Mouse (Mus musculus) intestine, postnatal 0 days (tissue): ENCODE measurements around the gene Olfr285. TPM values are rescaled to one million over a fixed set of nuclear protein-coding genes. Genes with fewer than 3 reads are reported as not detected.
A peak's percentile ranks its signal among the peaks of the same experiment; 100 is the strongest.

Source experiments
- ATAC-seq: fragments of 200-750 bp; cut with Nextera tagmentation; 2 replicates; pipeline ENCODE4 v1.8.0; 2017; ENCODE audit warnings: mild to moderate bottlenecking, moderate TSS enrichment, moderate library complexity
- H3K27ac ChIP-seq: fragments of 300-500 bp; sonication (generic); 2 replicates; pipeline ENCODE4 v1.5.1; 2014; ENCODE audit warnings: mild to moderate bottlenecking, low read depth, low read length, moderate library complexity
- H3K27me3 ChIP-seq: fragments of 300-500 bp; sonication (generic); replicated peaks from 2 replicates; pipeline ENCODE4 v1.6.1; 2014; ENCODE audit warnings: low read length, mixed read lengths; ENCODE audit not compliant: control insufficient read depth, insufficient read depth
- H3K36me3 ChIP-seq: fragments of 300-500 bp; sonication (generic); 2 replicates; pipeline ENCODE4 v1.6.1; 2014; ENCODE audit warnings: mild to moderate bottlenecking, moderate library complexity; ENCODE audit not compliant: control insufficient read depth, insufficient read depth
- H3K4me1 ChIP-seq: fragments of 300-500 bp; sonication (generic); replicated peaks from 2 replicates; pipeline ENCODE4 v1.6.1; 2014; ENCODE audit warnings: antibody characterized with exemption, low read length, mixed read lengths; ENCODE audit not compliant: control insufficient read depth, insufficient read depth
- H3K4me2 ChIP-seq: fragments of 300-500 bp; sonication (generic); replicated peaks from 2 replicates; pipeline ENCODE4 v1.6.1; 2014; ENCODE audit warnings: low read depth, mild to moderate bottlenecking, moderate library complexity
- H3K4me3 ChIP-seq: fragments of 300-500 bp; sonication (generic); 2 replicates; pipeline ENCODE4 v1.5.1; 2014; ENCODE audit warnings: low read depth, low read length
- H3K9ac ChIP-seq: fragments of 300-500 bp; sonication (generic); 2 replicates; pipeline ENCODE4 v1.6.1; 2014; ENCODE audit warnings: mild to moderate bottlenecking, low read depth, low read length
- H3K9me3 ChIP-seq: fragments of 300-500 bp; sonication (generic); 2 replicates; pipeline ENCODE4 v1.6.1; 2016; ENCODE audit warnings: mixed run types; ENCODE audit not compliant: control insufficient read depth
- CTCF ChIP-seq: sonication (generic); IDR thresholded peaks from 2 replicates; pipeline ENCODE4 v1.5.1; 2016; ENCODE audit warnings: low read depth, mild to moderate bottlenecking, control low read depth, antibody characterized with exemption, moderate library complexity
- WGBS: fragments of 180-500 bp; shearing (Covaris S2); extraction: QIAGEN DNeasy Blood & Tissue Kit; methylation state at CpG from one replicate; pipeline ENCODE4 v1.1.7; 2014; 5-methylcytosine and 5-hydroxymethylcytosine counted together
- polyA plus RNA-seq: library from polyadenylated mRNA; unstranded; fragments of >200 nt; fragmentation: Nextera tagmentation; extraction: Ambion mirVana; gene quantifications from 2 replicates; pipeline ENCODE4 v1.2.1, GENCODE M21; 2015

Gene Olfr285
- not detected in 2 replicates for polyA plus RNA-seq

DNA sequence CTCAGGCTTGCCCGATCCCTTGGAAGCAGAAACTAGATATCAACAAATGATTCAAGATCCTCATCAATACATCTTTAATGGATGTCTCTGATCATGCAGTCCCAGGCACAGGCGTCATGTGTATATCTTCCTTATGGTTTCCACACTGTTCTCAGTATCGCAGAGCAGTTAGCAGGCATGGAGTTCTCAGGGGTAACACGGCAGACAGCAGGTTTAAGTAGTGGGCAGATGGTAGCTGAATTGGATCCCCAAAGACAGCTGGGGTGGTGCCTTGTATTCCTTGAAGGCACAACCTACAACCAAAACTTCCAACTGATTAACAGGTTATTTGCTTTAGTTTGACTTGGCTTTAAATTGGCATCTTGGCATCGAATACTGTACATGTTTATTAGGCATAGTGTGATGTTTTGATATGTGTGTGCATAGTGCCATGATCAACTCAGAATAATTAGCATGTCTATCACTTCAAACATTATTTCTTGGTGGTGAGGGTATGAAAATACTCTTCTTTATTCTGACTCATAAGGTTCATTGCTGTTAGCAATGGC is at the start of gene Olfr285:
Gene Olfr285, minus strand, starts transcription at position 177 of the 548 bp plus-strand sequence.
- Histone ChIP-seq H3K4me1 (no peaks in the 10 kb centered on the region), H3K9ac (no peak within 1 kb of the TSS), H3K4me3 (no peak within 1 kb of the TSS), H3K27ac (no peak within 1 kb of the TSS), H3K36me3 (no peaks in the 10 kb centered on the region), H3K27me3 (no peaks in the 10 kb centered on the region), H3K9me3 (no peaks in the 10 kb centered on the region), H3K4me2 (no peak within 1 kb of the TSS)
- WGBS = 93% methylated on average over 5 of the region's 5 CpGs
- TF ChIP-seq CTCF = no peak
- no peak for ATAC-seq

DNA sequence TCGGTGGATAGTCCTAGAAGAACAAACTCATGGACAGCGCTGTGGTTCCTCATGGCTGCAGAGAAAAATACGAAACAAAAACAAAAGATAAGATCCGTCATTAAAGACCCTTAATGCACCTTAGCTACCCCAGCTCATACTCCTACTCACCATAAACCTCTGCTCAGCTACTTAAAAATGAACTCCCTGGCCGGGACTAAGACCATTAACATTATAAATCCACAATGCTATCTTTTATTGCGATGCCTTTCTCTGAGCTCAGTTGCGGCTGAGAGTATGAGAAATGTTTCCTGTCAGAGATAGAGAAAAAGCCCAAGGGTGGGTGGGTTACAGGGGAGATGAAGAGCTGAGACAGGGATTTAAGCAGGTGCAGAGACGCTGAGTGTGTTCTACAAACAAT is 23.7 kb upstream of the Olfr285 start, which contains the start of gene Olfr284:
Gene Olfr284, minus strand, starts transcription at position 101 of the 400 bp plus-strand sequence.
- H3K9ac ChIP-seq = no peak within 1 kb of the TSS
- no peak for TF ChIP-seq CTCF
- ATAC-seq = no peak
- no peaks in the 10 kb centered on the region for H3K27me3 ChIP-seq
- H3K4me3 ChIP-seq = no peak within 1 kb of the TSS
- 69% methylated on average over 8 of the region's 8 CpGs for WGBS
- no peaks in the 10 kb centered on the region for H3K36me3 ChIP-seq
- no peaks in the 10 kb centered on the region for H3K4me1 ChIP-seq
- H3K4me2 ChIP-seq = no peak within 1 kb of the TSS
- H3K9me3 ChIP-seq = no peaks in the 10 kb centered on the region
- no peak within 1 kb of the TSS for H3K27ac ChIP-seq

DNA sequence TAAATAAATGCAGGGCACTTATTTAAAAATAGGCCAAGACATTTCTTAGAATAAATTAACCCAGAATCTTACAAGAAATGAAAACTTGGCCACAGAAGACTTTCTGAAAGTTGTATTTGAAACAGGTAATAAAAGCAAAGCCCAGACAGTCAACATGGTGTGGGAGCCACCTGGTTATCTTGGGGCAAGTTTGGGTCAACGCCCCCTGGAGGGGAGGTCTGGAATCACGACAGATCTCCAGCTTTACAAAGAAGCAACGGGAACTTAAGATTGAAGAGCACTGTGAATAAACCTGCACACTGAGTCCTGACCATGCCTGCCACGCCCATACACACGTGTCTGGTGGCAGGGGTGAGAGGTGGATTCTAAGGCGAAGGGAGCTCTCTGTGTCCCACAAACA is 1.4 kb downstream of the Olfr285 start:
- ATAC-seq = no peak
- H3K9ac ChIP-seq = no peak overlapping the region
- no peak overlapping the region for H3K4me2 ChIP-seq
- H3K27ac ChIP-seq = no peak overlapping the region
- 46% methylated on average over 6 of the region's 6 CpGs for WGBS
- H3K4me3 ChIP-seq = no peak overlapping the region
- H3K9me3 ChIP-seq = no peaks in the 10 kb centered on the region
- TF ChIP-seq CTCF = 0 out of 2 replicates have a peak, but pooled peaks have one; percentile 23
- H3K27me3 ChIP-seq = no peaks in the 10 kb centered on the region
- H3K4me1 ChIP-seq = no peaks in the 10 kb centered on the region
- H3K36me3 ChIP-seq = no peaks in the 10 kb centered on the region

DNA sequence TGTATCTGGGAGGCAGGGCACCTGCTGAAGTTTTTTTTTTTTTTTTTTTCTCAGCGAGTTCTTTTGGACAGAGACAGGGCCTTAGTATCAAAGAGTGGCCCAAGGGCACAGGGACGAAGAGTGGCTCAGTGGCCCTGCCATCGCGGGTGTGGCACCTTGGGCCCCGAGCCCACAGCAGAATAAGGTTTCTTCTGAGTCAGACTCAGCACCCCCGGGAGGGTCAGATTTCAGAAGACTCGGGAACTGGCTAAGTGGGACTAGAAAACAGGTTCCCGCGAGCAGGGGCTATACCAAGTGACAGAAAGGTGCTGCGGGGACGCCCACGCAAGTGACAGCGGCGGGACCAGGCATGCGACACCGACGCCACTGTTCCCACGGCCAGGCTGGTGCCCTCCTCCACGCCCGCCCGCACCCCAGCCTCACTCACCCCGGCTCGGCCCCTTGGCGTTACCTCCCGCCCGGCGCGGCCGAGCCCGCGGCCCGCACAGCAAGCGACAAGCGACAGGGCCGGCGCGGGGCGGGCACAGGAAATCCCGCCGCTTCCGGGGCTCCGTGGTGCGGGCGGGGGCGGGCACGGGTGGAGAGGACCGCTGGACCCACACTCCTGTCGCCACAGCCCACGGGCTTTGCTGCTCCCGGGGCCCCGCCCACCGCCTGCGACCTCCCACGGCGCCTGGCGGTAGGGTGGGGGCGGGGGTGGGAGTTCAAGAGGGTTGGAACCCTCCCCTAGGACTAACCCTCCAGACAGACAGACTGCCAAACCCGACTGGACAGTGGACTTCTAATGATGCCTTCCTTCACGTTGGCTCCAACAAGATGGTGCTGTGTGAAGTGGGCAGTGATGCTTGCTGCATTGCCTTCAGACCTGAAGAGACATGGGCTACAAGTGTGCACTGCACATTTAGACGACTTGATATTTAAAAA is 21.3 kb downstream of the Olfr285 start, which contains the start of gene Zfp641:
Gene Zfp641, minus strand, starts transcription at position 534 of the 924 bp plus-strand sequence.
- H3K9ac ChIP-seq = peak within 1 kb of the TSS; percentile 50
- H3K27ac ChIP-seq = no peak within 1 kb of the TSS
- H3K4me1 ChIP-seq = no peaks in the 10 kb centered on the region
- H3K9me3 ChIP-seq = no peaks in the 10 kb centered on the region
- peak within 1 kb of the TSS; percentile 94 for H3K4me2 ChIP-seq
- no peak for TF ChIP-seq CTCF
- H3K27me3 ChIP-seq = 0 out of 2 replicates have a peak, but pooled peaks cover 7% of the 10 kb centered on the region
- no peaks in the 10 kb centered on the region for H3K36me3 ChIP-seq
- 2% methylated on average over 56 of the region's 60 CpGs for WGBS
- 0 out of 2 replicates have a peak, but pooled peaks have one; percentile 38 for ATAC-seq
- H3K4me3 ChIP-seq = peak within 1 kb of the TSS; percentile 56

DNA sequence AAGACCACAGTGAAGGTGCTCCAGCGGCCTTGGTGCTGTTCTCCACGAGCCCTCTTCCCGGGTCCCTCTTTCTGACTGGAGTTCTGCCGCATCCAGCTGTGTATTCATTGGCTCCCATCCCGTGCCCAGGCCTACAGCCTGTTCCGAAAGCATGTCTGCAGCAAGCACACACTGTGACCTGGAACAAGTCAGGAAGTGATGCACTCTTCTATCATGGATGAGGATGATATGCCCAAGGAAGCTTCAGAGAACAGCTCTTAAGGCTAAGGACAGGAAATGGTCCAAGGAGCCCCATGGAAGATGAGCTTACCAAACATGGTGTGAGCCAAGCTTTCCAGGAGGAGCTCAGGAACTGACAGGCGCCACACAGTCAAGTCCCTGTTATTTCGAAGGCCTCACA is 23.5 kb downstream of the Olfr285 start:
- 0 out of 2 replicates have a peak, but pooled peaks cover 7% of the 10 kb centered on the region for H3K27me3 ChIP-seq
- H3K36me3 ChIP-seq = no peaks in the 10 kb centered on the region
- WGBS = 89% methylated on average over 8 of the region's 8 CpGs
- H3K4me2 ChIP-seq = no peak overlapping the region
- H3K9ac ChIP-seq = no peak overlapping the region
- no peak for TF ChIP-seq CTCF
- no peaks in the 10 kb centered on the region for H3K4me1 ChIP-seq
- H3K4me3 ChIP-seq = no peak overlapping the region
- H3K27ac ChIP-seq = no peak overlapping the region
- ATAC-seq = no peak
- no peaks in the 10 kb centered on the region for H3K9me3 ChIP-seq

DNA sequence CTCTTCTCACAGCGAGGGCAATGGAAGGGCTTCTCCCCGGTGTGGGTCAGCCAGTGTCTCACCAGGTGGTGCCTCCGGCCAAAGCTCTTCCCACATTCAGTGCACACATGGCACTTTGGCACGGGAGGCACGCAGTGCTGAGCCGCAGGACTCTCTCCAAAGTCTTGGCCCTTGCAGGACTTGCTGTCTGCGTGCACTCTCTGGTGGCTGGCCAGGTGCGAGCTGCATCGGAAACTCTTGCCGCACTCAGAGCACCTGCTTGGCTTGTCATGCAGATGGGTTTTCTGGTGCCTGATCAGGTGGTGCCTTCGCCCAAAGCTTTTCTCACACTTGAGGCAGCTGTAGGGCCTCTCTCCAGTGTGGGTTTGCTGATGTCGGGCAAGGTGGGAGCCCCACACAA is 28.6 kb downstream of the Olfr285 start:
- Histone ChIP-seq H3K9ac (no peak overlapping the region), H3K27me3 (no peaks in the 10 kb centered on the region), H3K27ac (no peak overlapping the region), H3K4me3 (no peak overlapping the region), H3K9me3 (no peaks in the 10 kb centered on the region), H3K4me1 (no peaks in the 10 kb centered on the region), H3K36me3 (no peaks in the 10 kb centered on the region), H3K4me2 (no peak overlapping the region)
- 75% methylated on average over 12 of the region's 12 CpGs for WGBS
- TF ChIP-seq CTCF = no peak
- ATAC-seq = no peak
